Comparison of ENCODE assay signal across 8 mouse cellular contexts in the genomic region with DNA sequence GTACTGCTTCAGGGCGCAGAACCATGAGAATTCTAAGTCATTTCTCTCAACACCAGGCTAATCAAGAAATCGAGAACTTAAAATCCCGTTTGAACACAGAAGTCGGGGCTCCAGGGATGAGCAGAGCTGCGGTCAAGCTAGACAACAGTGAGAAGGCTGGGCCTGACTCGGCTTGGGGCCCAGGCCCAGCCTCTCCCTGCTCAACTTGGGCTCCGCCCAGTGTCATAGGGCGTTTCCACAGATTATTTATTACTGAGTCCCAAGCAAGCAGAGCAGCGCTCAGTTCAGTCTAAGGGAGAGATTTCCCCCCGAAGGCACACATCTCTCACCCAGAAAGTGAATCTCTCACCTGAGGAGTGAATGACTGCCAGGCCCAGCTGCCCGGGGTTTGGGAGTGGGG. TPM values are rescaled to one million over a fixed set of nuclear protein-coding genes. Genes with fewer than 3 reads are reported as not detected.
DNase-seq lines count a peak whose midpoint lies in the region; ATAC-seq and TF ChIP-seq lines count a peak whose summit lies in the region.

No protein-coding gene starts in this region.

- ATAC-seq in lung, embryonic 15.5 days (ENCODE audit: borderline replicate concordance, extremely low read depth, low FRiP score, low TSS enrichment): peak; percentile 78; the same call in 1 of the 2 replicates
- no peak for ATAC-seq in heart, embryonic 13.5 days (ENCODE audit: extremely low read depth, insufficient number of reproducible peaks, low FRiP score, low TSS enrichment)
- ATAC-seq in liver, embryonic 13.5 days (ENCODE audit: low read depth): peak; percentile 91
- ATAC-seq in stomach, postnatal 0 days (ENCODE audit: low FRiP score, low TSS enrichment): peak; percentile 77

- H3K4me2 ChIP-seq in lung, embryonic 15.5 days: 0 out of 2 replicates have a peak overlapping the region, but pooled peaks have one; percentile 5
- H3K4me2 ChIP-seq in heart, embryonic 13.5 days: peak overlapping the region; percentile 9; the same call in 1 of the 2 replicates
- H3K4me2 ChIP-seq in liver, embryonic 13.5 days: peak overlapping the region; percentile 66
- 0 out of 2 replicates have a peak overlapping the region, but pooled peaks have one; percentile 24 for H3K4me2 ChIP-seq in stomach, postnatal 0 days (replicated peaks; ENCODE audit: low read depth)

- no peaks in the 10 kb centered on the region for H3K4me1 ChIP-seq in lung, embryonic 15.5 days
- peaks cover 52% of the 10 kb centered on the region for H3K4me1 ChIP-seq in heart, embryonic 13.5 days
- peaks cover 98% of the 10 kb centered on the region for H3K4me1 ChIP-seq in liver, embryonic 13.5 days (replicated peaks)
- H3K4me1 ChIP-seq in stomach, postnatal 0 days (replicated peaks; ENCODE audit: control insufficient read depth, insufficient read depth): no peaks in the 10 kb centered on the region

- no peak overlapping the region for H3K4me3 ChIP-seq in lung, embryonic 15.5 days
- H3K4me3 ChIP-seq in heart, embryonic 13.5 days: no peak overlapping the region
- peak overlapping the region; percentile 37 for H3K4me3 ChIP-seq in liver, embryonic 13.5 days (replicated peaks)
- H3K4me3 ChIP-seq in stomach, postnatal 0 days (ENCODE audit: low read depth, low read length): no peak overlapping the region

- DNase-seq in lung, postnatal 25 days (ENCODE audit: low spot score): no peak
- DNase-seq in liver, embryonic 13.5 days: no peak
- peak; percentile 61 for DNase-seq in stomach, postnatal 0 days (ENCODE audit: low spot score)
- no peak for DNase-seq in thymus, adult 18-20 months
- DNase-seq in retina, embryonic 14.5 days (ENCODE audit: low spot score): no peak
- DNase-seq in ovary, postnatal 10 days (ENCODE audit: low spot score): no peak

- no peaks in the 10 kb centered on the region for H3K27me3 ChIP-seq in lung, embryonic 15.5 days
- H3K27me3 ChIP-seq in heart, embryonic 13.5 days (replicated peaks): no peaks in the 10 kb centered on the region
- no peaks in the 10 kb centered on the region for H3K27me3 ChIP-seq in liver, embryonic 13.5 days
- no peaks in the 10 kb centered on the region for H3K27me3 ChIP-seq in stomach, postnatal 0 days (ENCODE audit: control insufficient read depth, insufficient read depth, low read length)

- H3K36me3 ChIP-seq in lung, embryonic 15.5 days: no peaks in the 10 kb centered on the region
- H3K36me3 ChIP-seq in heart, embryonic 13.5 days: 0 out of 2 replicates have a peak, but pooled peaks cover 8% of the 10 kb centered on the region
- peaks cover 19% of the 10 kb centered on the region for H3K36me3 ChIP-seq in liver, embryonic 13.5 days
- H3K36me3 ChIP-seq in stomach, postnatal 0 days (ENCODE audit: control insufficient read depth, insufficient read depth, low read length): no peaks in the 10 kb centered on the region

- TF ChIP-seq CTCF in stomach, postnatal 0 days (IDR thresholded peaks at IDR 0.05; ENCODE audit: low read depth): no peak

- TF ChIP-seq EP300 in stomach, postnatal 0 days (optimal IDR thresholded peaks at IDR 0.05): no peak

- H3K9me3 ChIP-seq in lung, embryonic 15.5 days: no peaks in the 10 kb centered on the region
- no peaks in the 10 kb centered on the region for H3K9me3 ChIP-seq in heart, embryonic 13.5 days
- no peaks in the 10 kb centered on the region for H3K9me3 ChIP-seq in liver, embryonic 13.5 days (replicated peaks)
- H3K9me3 ChIP-seq in stomach, postnatal 0 days (ENCODE audit: control insufficient read depth, low read length): no peaks in the 10 kb centered on the region

- WGBS in lung, embryonic 15.5 days: 56% methylated on average over 11 of the region's 11 CpGs
- 70% methylated on average over 11 of the region's 11 CpGs for WGBS in heart, embryonic 13.5 days
- WGBS in liver, embryonic 13.5 days (ENCODE audit: insufficient replicate concordance): 33% methylated on average over 11 of the region's 11 CpGs
- WGBS in stomach, postnatal 0 days: 37% methylated on average over 11 of the region's 11 CpGs

- no peak overlapping the region for H3K9ac ChIP-seq in lung, embryonic 15.5 days
- peak overlapping the region; percentile 37; the same call in 1 of the 2 replicates for H3K9ac ChIP-seq in heart, embryonic 13.5 days
- peak overlapping the region; percentile 54 for H3K9ac ChIP-seq in liver, embryonic 13.5 days
- no peak overlapping the region for H3K9ac ChIP-seq in stomach, postnatal 0 days (ENCODE audit: low read length)

- H3K27ac ChIP-seq in lung, embryonic 15.5 days: no peak overlapping the region
- no peak overlapping the region for H3K27ac ChIP-seq in heart, embryonic 13.5 days (replicated peaks)
- peak overlapping the region; percentile 90 for H3K27ac ChIP-seq in liver, embryonic 13.5 days
- no peak overlapping the region for H3K27ac ChIP-seq in stomach, postnatal 0 days (replicated peaks)

RNA-seq across cellular contexts. Expression of a gene that starts 52.1 kb away (rescaled TPM):
- 6.2 and 6.9 TPM in 2 replicates for polyA plus RNA-seq in lung, embryonic 15.5 days (2015; fragmentation: Nextera tagmentation; extraction: Ambion mirVana)
- 47.4 and 51.7 TPM in 2 replicates for polyA plus RNA-seq in heart, embryonic 13.5 days (2015; fragmentation: Nextera tagmentation; extraction: Ambion mirVana)
- polyA plus RNA-seq in liver, embryonic 13.5 days (2015; fragmentation: Nextera tagmentation; extraction: Ambion mirVana): 23.0 and 24.9 TPM in 2 replicates
- 1.4 TPM in 2 replicates for polyA plus RNA-seq in stomach, postnatal 0 days (2015; fragmentation: Nextera tagmentation; extraction: Ambion mirVana)

Comparison
In these comparisons a context has a peak if more than half of its experiments do, and no peak if none do; other contexts are left out.
1. H3K4me2 ChIP-seq: peak in every context shown above with its lines; median percentile 66 in liver, embryonic 13.5 days; 24 in stomach, postnatal 0 days; 9 in heart, embryonic 13.5 days; 5 in lung, embryonic 15.5 days.
2. H3K9ac ChIP-seq: peak in heart, embryonic 13.5 days (single experiment) and liver, embryonic 13.5 days (single experiment); none in lung, embryonic 15.5 days (single experiment) and stomach, postnatal 0 days (single experiment).